Mouse (Mus musculus) bone marrow, adult 2 months (tissue): Measurements from ENCODE around the gene Sprr2d. TPM values are rescaled to one million over a fixed set of nuclear protein-coding genes. Genes with fewer than 3 reads are reported as not detected.

Experiments
- H3K27ac ChIP-seq: fragments of 200-500 bp; 2 replicates; pipeline ENCODE4 v1.5.1; 2012; ENCODE audit warnings: low read depth, mild to moderate bottlenecking, control low read depth, inconsistent platforms, low read length; ENCODE audit not compliant: control insufficient read depth, poor library complexity, insufficient read depth
- H3K4me1 ChIP-seq: fragments of 200-500 bp; 2 replicates; pipeline ENCODE4 v1.6.1; 2011; ENCODE audit warnings: low read length; ENCODE audit not compliant: control insufficient read depth, insufficient read depth
- H3K4me3 ChIP-seq: fragments of 200-500 bp; replicated peaks from 2 replicates; pipeline ENCODE3; 2011; ENCODE audit warnings: mild to moderate bottlenecking, low read depth, low read length, control low read depth; ENCODE audit not compliant: control insufficient read depth
- CTCF ChIP-seq: fragments of 200-500 bp; IDR thresholded peaks from 2 replicates; pipeline ENCODE4 v1.5.1; 2011; ENCODE audit warnings: low read length, control low read depth; ENCODE audit not compliant: control insufficient read depth, insufficient read depth
- POLR2A ChIP-seq: fragments of 200-500 bp; IDR thresholded peaks from 2 replicates; pipeline ENCODE4 v1.6.1; 2011; ENCODE audit warnings: low read depth, mild to moderate bottlenecking, control low read depth, low read length, borderline replicate concordance; ENCODE audit not compliant: control insufficient read depth
- WGBS: fragments of 180-500 bp; shearing (Covaris S2); methylation state at CpG from one replicate; pipeline ENCODE4 v1.1.7; 2018; 5-methylcytosine and 5-hydroxymethylcytosine counted together
- polyA plus RNA-seq: library from polyadenylated mRNA; stranded (reverse); fragments of >200 nt; gene quantifications from 2 replicates; pipeline ENCODE4 v1.2.4, GENCODE M21; 2011; ENCODE audit warnings: low replicate concordance; ENCODE audit not compliant: missing spikeins, insufficient read depth, insufficient read length

Sprr2d gene
- polyA plus RNA-seq: not detected in 2 replicates

GRCm38 (mm10) chr3:92338840-92339239, at the start of gene Sprr2d:
Gene Sprr2d (plus strand): TSS chr3:92339140.
- 85% methylated on average over 5 of the region's 5 CpGs for WGBS
- TF ChIP-seq POLR2A: no peak
- TF ChIP-seq CTCF: no peak
- Histone ChIP-seq H3K27ac (no peak within 1 kb of the TSS), H3K4me3 (no peak within 1 kb of the TSS), H3K4me1 (no peaks in the 10 kb centered on the region)

GRCm38 (mm10) chr3:92307406-92307805, 31.5 kb upstream of the Sprr2d start:
- 64% methylated on average over 1 of the region's 1 CpGs for WGBS
- no peak overlapping the region for H3K4me3 ChIP-seq
- TF ChIP-seq CTCF (no peak), POLR2A (no peak)
- H3K27ac ChIP-seq: no peak overlapping the region
- no peaks in the 10 kb centered on the region for H3K4me1 ChIP-seq

- no peaks in the 10 kb centered on the region for H3K4me1 ChIP-seq
- 64% methylated on average over 2 of the region's 2 CpGs for WGBS
- TF ChIP-seq POLR2A: no peak
- no peak for TF ChIP-seq CTCF
Observed at GRCm38 (mm10) chr3:92316320-92316719, 22.6 kb upstream of the Sprr2d start, which contains the start of gene Sprr2b. Gene Sprr2b (plus strand): TSS chr3:92316620.

GRCm38 (mm10) chr3:92317384-92317783, 21.6 kb upstream of the Sprr2d start:
- Histone ChIP-seq H3K27ac (no peak overlapping the region), H3K4me1 (no peaks in the 10 kb centered on the region), H3K4me3 (no peak overlapping the region)
- TF ChIP-seq CTCF: no peak
- TF ChIP-seq POLR2A: no peak
- 84% methylated on average over 2 of the region's 2 CpGs for WGBS

More at GRCm38 (mm10) chr3:92316320-92316719, 22.6 kb upstream of the Sprr2d start, which contains the start of gene Sprr2b:
- no peak within 1 kb of the TSS for H3K4me3 ChIP-seq
- no peak within 1 kb of the TSS for H3K27ac ChIP-seq

GRCm38 (mm10) chr3:92336278-92336677, 2.7 kb upstream of the Sprr2d start:
- 68% methylated on average over 1 of the region's 1 CpGs for WGBS
- TF ChIP-seq CTCF (no peak), POLR2A (no peak)
- no peak overlapping the region for H3K4me3 ChIP-seq

GRCm38 (mm10) chr3:92351843-92352242, 12.9 kb downstream of the Sprr2d start, which contains the start of gene Sprr2e:
Gene Sprr2e (plus strand): TSS chr3:92352143.
- TF ChIP-seq CTCF (no peak), POLR2A (no peak)
- Histone ChIP-seq H3K27ac (no peak within 1 kb of the TSS), H3K4me1 (no peaks in the 10 kb centered on the region), H3K4me3 (no peak within 1 kb of the TSS)
- 65% methylated on average over 2 of the region's 2 CpGs for WGBS

More at GRCm38 (mm10) chr3:92336278-92336677, 2.7 kb upstream of the Sprr2d start:
- Histone ChIP-seq H3K27ac (no peak overlapping the region), H3K4me1 (no peaks in the 10 kb centered on the region)

- no peak overlapping the region for H3K27ac ChIP-seq
- TF ChIP-seq POLR2A: no peak
- TF ChIP-seq CTCF: no peak
- no peak overlapping the region for H3K4me3 ChIP-seq
- H3K4me1 ChIP-seq: no peaks in the 10 kb centered on the region
Observed at GRCm38 (mm10) chr3:92361619-92362018, 22.7 kb downstream of the Sprr2d start.

- Histone ChIP-seq H3K4me3 (no peak within 1 kb of the TSS), H3K27ac (no peak within 1 kb of the TSS), H3K4me1 (no peaks in the 10 kb centered on the region)
- 55% methylated on average over 3 of the region's 3 CpGs for WGBS
- TF ChIP-seq POLR2A (no peak), CTCF (no peak)
Observed at GRCm38 (mm10) chr3:92364887-92365286, 25.9 kb downstream of the Sprr2d start, which contains the start of gene Sprr2f. Gene Sprr2f (plus strand): TSS chr3:92365187.

- 43% methylated on average over 2 of the region's 2 CpGs for WGBS
- TF ChIP-seq POLR2A (no peak), CTCF (no peak)
Observed at GRCm38 (mm10) chr3:92373613-92374012, 34.7 kb downstream of the Sprr2d start.

More at GRCm38 (mm10) chr3:92373613-92374012, 34.7 kb downstream of the Sprr2d start:
- Histone ChIP-seq H3K4me3 (no peak overlapping the region), H3K4me1 (no peaks in the 10 kb centered on the region), H3K27ac (no peak overlapping the region)
